Mouse (Mus musculus) fat pad, adult 2 months (tissue): Measurements from ENCODE around the gene Tmod1.

Experiments
- DNase-seq: peaks from one replicate; pipeline ENCODE4 v3.0.0-alpha.2; 2011; ENCODE audit warnings: low read depth, low spot score; ENCODE audit errors: extremely low read depth

Tmod1 gene

DNA sequence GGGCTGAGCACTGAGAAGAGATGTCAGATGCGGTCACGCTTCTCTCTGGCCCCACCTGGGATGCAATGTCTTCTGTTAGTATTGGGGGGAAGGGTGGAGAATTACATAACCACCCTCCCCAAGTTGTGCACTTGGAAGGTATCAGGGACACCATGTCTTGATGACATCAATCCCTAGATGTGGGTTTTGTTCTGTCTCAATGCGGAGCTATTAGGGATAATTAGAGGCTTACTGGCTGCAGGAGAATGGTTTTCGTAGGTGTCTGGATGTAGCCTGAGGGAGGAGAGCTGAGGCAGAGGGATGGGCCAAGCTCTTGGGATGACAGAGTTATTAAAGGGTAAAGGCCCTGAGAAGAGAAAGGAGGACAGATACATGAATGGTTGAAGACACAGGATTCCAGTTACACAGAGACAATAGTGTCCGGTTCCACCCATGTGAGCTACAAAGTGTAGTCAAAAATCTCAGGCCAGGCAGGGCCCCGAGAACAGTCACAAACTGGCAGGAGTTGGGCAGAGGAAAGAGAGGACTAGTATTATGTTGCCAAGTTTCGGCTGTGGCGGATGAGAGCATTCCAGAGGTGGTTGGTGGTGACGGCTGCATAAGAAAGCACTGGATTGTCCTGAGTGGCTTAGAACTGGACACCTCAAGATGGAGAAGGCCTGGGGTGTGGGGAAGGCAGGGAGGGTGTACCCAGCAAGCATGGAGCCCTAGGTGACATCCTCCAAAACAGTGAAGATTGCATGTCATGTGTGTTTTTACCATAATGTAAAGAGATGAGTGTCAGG, 14.8 kb downstream of the Tmod1 start:
- DNase-seq = no peak

DNA sequence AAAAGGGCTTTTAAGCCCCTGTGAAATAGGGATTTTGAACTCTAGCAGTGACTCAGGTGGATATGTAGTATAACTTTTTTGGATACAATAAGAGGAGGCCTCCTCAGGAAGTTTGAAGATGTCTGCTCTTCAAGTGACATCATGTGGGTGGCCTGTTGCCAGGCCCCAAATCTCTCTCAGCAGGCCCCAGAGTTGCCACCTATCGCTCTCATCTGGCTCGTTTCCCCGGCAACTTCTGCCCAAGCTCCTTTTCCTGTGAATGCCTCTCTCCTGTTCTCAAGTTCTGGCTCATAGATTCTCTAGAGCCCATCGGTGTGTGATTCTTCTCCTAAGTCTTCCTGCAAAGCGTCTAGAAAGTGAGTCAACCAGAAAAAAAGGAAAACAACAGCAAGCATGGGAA, 17.4 kb downstream of the Tmod1 start:
- no peak for DNase-seq

- DNase-seq = no peak
These were observed 22.7 kb downstream of the Tmod1 start for GRCm38 (mm10) chr4:46061259-46061962.

GRCm38 (mm10) chr4:46063841-46064240, 25.1 kb downstream of the Tmod1 start:
- DNase-seq = no peak

DNA sequence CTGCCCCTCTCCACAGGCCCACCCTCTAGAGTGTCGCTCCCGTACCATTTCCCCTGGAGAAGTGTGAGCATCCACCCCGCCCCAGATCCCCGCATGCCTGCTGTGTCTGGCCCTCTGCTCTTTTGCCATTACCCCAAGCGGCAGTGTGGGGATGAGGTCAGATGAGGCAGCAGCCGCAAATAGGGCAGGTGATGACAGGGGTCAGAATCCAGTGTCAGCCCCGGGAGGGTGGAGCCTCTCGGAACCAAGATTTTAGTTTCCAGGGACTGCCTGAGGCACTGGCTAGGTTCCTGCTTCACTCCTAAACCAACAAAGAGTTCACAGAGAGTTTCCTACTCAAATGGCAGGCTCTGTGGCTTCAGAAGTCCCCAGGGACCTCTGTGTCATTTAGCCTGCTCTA, 25.5 kb downstream of the Tmod1 start:
- DNase-seq = no peak

DNA sequence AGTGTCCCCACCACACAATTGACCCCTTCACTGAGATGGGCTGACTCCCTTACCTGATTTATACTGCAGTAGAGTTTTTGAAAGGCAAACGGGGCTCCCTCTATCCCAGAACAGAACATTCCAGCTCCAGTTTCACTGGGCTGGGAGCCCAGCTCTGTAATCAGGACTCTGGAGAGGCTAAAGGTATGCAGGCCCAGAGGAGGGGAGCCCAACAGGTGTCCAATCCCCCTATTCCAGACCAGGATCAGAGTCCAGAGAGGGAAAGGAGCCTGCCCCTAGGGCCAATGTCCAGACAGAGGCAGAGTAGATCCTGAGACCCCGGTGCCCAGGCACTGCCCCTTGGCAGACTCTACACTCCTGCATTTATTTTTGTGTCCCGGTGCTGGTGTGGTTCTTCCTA, 26.2 kb downstream of the Tmod1 start:
- DNase-seq = no peak

- no peak for DNase-seq
These were observed 27.1 kb downstream of the Tmod1 start for GRCm38 (mm10) chr4:46065695-46066340.

GRCm38 (mm10) chr4:46068060-46068459, 29.3 kb downstream of the Tmod1 start:
- DNase-seq = no peak

DNA sequence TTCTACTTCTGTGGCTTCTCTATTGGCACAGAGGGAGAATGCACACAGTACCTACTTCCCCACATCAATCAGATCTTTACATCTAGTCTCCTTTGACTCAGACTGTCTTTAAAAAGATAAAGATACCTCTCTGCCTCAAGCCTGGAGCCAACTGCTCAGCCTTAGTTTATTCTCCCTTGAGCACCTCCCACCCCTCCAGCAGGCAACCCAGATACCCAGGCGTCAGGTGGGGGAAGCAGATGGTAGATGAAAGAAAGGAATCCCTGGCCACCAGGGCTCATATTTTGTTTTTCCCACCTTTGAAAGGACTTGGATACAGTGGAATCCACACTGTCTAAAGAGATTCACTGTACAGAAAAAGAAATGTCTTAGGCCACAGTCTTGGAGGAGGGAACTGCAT, 29.8 kb downstream of the Tmod1 start:
- no peak for DNase-seq

- DNase-seq = no peak
These were observed 31.2 kb downstream of the Tmod1 start for GRCm38 (mm10) chr4:46069851-46070482.

DNA sequence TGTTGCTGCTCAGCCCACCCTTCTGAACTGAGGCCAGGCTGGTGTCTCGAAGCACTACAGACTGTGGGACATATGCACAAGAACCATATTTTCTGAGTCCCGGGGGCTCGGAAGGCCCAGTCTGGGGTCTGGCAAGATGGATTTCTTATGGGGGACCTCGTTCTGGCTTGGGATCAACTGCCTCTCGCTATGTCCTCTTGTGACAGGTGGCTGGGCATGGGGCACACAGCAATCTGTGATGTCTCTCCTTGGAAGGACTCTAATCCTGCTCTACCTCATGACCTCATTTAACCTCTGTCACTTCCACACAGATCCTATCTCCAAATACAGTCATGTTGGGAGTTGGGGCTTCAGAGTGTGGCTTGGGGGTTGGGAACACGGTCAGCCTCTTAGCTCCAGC, 33.9 kb downstream of the Tmod1 start:
- DNase-seq = no peak

DNA sequence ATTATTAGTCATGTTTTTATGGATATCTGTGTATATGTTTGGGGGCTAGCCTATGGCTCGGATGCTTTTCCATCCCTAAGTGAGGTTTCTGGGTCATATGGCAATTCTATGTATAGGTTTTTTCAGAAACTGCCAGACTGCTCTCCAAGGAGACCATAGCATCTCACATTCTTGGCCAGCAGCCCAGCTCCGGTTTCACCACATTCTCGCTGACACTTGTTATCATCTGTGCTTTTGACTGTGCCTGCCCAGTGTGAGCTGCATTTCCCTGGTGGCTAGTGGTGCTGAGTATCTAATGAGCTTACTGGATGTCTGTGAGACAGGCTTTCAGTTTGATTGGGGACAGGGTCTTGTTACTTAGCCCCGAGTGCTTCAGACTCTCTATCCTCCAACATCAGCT, 35.0 kb downstream of the Tmod1 start:
- DNase-seq = no peak

DNA sequence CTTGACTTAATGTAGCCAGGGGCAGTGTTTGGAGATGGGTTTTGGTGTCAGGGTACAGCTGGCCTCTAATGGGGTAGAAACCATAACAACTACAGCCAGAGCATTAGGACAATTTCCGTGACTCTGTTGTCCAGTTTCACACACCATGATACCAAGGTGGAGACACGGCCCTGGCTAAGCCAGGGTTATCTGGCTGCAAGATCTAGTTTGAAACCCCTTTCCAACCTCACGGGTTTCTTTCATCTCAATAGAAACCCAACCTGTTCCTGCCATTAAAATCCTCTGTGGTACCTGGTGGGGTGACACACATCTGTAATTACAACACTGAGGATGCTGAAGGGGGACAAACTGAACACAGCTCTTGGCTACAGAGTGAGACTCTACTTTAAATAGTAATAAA, 36.9 kb downstream of the Tmod1 start:
- no peak for DNase-seq

GRCm38 (mm10) chr4:46076892-46077291, 38.2 kb downstream of the Tmod1 start:
- DNase-seq = no peak

DNA sequence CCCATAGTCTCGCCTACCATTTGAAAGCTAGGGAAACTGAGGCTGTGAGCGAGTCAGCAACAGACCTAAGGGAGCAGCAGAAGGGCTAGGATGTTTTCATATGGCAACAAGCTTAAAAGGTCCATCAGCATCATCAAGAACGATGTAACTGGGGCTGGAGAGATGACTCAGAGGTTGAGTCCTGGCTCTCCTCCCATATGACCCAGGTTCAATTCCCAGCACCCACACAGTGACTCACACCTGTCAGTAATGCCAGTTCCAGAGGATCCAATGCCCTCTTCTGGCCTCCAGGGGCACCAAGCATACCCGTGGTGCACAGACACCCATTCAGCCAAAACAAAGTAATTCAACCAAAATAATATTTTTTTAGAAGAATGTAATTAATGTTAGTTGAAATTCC, 41.5 kb downstream of the Tmod1 start:
- DNase-seq = no peak

GRCm38 (mm10) chr4:46082555-46082954, 43.8 kb downstream of the Tmod1 start:
- DNase-seq = no peak

DNA sequence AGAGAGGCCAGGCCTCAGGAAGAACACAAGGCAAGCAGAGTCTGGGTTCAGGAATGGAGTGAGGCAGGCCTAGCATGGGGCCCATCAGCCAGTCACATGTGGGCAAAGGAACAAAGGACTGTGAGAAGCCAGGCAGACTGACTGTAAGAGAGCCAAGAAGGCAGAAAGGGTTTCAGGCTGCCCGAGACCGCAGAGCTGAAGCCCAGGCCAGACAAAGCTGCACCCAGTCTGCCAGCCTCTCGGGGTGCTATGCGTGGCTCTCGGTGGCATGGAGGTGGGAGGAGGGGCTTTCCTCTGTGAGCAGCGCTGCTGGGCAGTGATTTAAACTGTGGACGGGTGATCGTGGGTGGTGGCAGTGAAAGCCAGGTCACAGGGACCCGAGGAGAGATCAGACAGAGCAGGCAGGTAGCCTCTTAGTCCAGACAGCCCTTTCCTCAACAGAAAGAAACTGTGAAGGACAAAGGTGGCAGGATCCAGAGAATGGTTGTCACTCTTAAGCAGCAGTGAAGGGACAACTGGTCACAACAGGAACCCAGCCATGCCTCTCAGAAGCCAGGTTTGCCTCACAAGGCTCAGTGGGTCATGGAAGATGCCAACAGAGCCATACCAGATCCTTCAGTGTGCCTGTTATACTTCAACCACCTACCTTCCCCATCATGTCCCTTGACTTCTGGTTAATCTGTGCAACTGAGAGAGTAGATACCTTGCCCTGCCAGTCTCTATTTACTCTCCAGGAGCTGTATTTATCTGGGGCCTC, 45.9 kb downstream of the Tmod1 start:
- DNase-seq = no peak

DNA sequence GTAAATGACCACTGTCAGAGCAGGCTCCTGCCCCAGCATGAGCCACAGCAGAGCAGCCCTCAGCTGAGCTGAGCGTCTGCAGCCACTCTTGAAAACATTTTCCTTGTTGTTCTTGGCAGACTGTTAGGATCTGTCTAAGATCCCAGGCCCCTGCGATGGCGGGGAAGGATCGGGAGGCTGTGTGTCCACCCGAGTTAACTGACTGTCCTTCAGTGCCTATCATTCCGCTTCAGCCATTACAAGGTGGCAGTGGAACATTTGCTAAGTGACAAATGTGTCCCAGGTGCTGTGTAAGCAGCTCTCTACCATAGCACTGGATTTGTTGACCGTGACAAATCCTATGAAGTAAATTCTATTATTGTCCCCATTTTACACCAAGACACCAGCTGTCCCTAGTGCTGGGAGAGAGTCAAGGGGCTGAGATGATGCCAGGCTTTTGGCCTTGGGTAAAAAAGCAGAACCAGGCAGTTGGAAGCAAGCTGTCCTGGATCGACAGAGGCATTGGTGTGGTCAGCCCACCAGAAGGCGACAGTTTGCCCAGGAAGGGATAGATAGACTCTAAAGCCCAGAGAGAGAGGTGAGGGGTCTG, 46.6 kb downstream of the Tmod1 start:
- DNase-seq = no peak

GRCm38 (mm10) chr4:46086718-46087426, 48.1 kb downstream of the Tmod1 start:
- no peak for DNase-seq

DNA sequence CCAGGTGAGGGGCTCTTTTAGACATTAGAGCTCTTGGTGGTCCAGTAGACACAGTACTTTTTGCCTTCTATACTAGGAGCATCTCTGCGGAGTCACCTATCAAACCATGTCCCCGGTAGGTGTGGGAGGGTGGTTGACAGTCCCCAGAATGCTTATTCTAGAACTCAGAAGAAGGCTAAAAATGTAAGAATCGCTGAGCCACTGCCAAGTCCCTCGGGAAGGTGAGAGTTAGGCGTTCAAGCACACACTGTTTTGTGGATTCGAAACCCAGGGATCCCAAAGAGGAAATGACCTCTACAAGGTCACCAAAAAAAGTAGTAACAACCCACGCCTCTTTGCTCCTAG, 48.7 kb downstream of the Tmod1 start:
- no peak for DNase-seq
